Mouse (Mus musculus) cerebellum, adult 11 months (tissue): ENCODE data around the gene Map1b.
A peak's percentile ranks its signal among the peaks of the same experiment; 100 is the strongest.

ENCODE experiments used
- DNase-seq: peaks from one replicate; pipeline ENCODE4 v3.0.0; 2022

Gene Map1b

GRCm38 (mm10) chr13:99516448-99516881, at the start of gene Map1b:
Gene Map1b, minus strand, starts transcription at chr13:99516540.
- peak; percentile 83 for DNase-seq

GRCm38 (mm10) chr13:99564346-99564745, 48.0 kb upstream of the Map1b start:
- no peak for DNase-seq

- DNase-seq, result peak; percentile 38
These were observed 46.7 kb upstream of the Map1b start for GRCm38 (mm10) chr13:99563021-99563420.

- DNase-seq, result no peak
These were observed 45.7 kb upstream of the Map1b start for GRCm38 (mm10) chr13:99561843-99562550.

- DNase-seq, result no peak
These were observed 44.6 kb upstream of the Map1b start for GRCm38 (mm10) chr13:99560674-99561639.

- DNase-seq, result no peak
These were observed 42.0 kb upstream of the Map1b start for GRCm38 (mm10) chr13:99558216-99558906.

- DNase-seq, result no peak
These were observed 41.5 kb upstream of the Map1b start for GRCm38 (mm10) chr13:99557813-99558212.

- DNase-seq, result no peak
These were observed 41.0 kb upstream of the Map1b start for GRCm38 (mm10) chr13:99557331-99557730.

GRCm38 (mm10) chr13:99554960-99555359, 38.6 kb upstream of the Map1b start:
- no peak for DNase-seq

- peak; percentile 90 for DNase-seq
These were observed 38.1 kb upstream of the Map1b start for GRCm38 (mm10) chr13:99554466-99554865.

GRCm38 (mm10) chr13:99552381-99552780, 36.0 kb upstream of the Map1b start:
- no peak for DNase-seq

GRCm38 (mm10) chr13:99550679-99551369, 34.5 kb upstream of the Map1b start:
- DNase-seq, result no peak

GRCm38 (mm10) chr13:99550060-99550459, 33.7 kb upstream of the Map1b start:
- no peak for DNase-seq

- no peak for DNase-seq
These were observed 33.2 kb upstream of the Map1b start for GRCm38 (mm10) chr13:99549584-99549983.

GRCm38 (mm10) chr13:99546832-99547231, 30.5 kb upstream of the Map1b start:
- no peak for DNase-seq

- DNase-seq, result no peak
These were observed 28.9 kb upstream of the Map1b start for GRCm38 (mm10) chr13:99545201-99545600.

GRCm38 (mm10) chr13:99541429-99542267, 25.3 kb upstream of the Map1b start:
- no peak for DNase-seq

- DNase-seq, result no peak
These were observed 22.9 kb upstream of the Map1b start for GRCm38 (mm10) chr13:99539288-99539687.

- no peak for DNase-seq
These were observed 22.5 kb upstream of the Map1b start for GRCm38 (mm10) chr13:99538851-99539250.

GRCm38 (mm10) chr13:99537908-99538513, 21.7 kb upstream of the Map1b start:
- no peak for DNase-seq

GRCm38 (mm10) chr13:99528456-99528855, 12.1 kb upstream of the Map1b start:
- DNase-seq, result peak; percentile 47
